Mouse (Mus musculus) testis, adult 2 months (tissue): Measurements from ENCODE around the gene Exo1. TPM values are rescaled to one million over a fixed set of nuclear protein-coding genes. Genes with fewer than 3 reads are reported as not detected.

Experiments used
- H3K27ac ChIP-seq: fragments of 200-500 bp; 2 replicates; pipeline ENCODE4 v1.5.1; 2012; ENCODE audit warnings: low read depth, low read length; ENCODE audit not compliant: control insufficient read depth, insufficient read depth
- H3K27me3 ChIP-seq: fragments of 200-500 bp; 2 replicates; pipeline ENCODE4 v1.6.1; 2012; ENCODE audit warnings: mild to moderate bottlenecking, low read length, moderate library complexity; ENCODE audit not compliant: control insufficient read depth, insufficient read depth
- H3K36me3 ChIP-seq: fragments of 200-500 bp; 2 replicates; pipeline ENCODE4 v1.6.1; 2012; ENCODE audit warnings: mild to moderate bottlenecking, low read length; ENCODE audit not compliant: control insufficient read depth, insufficient read depth
- H3K4me1 ChIP-seq: fragments of 200-500 bp; 2 replicates; pipeline ENCODE4 v1.6.1; 2012; ENCODE audit warnings: low read length; ENCODE audit not compliant: control insufficient read depth, insufficient read depth
- H3K4me3 ChIP-seq: fragments of 200-500 bp; 2 replicates; pipeline ENCODE4 v1.5.1; 2012; ENCODE audit warnings: low read depth, mild to moderate bottlenecking, low read length, moderate library complexity, mixed read lengths; ENCODE audit not compliant: control insufficient read depth
- CTCF ChIP-seq: fragments of 200-500 bp; IDR thresholded peaks from 2 replicates; pipeline ENCODE4 v1.5.1; 2012; ENCODE audit warnings: low read depth, mild to moderate bottlenecking, inconsistent platforms, low read length, moderate library complexity; ENCODE audit not compliant: control insufficient read depth, insufficient read depth, insufficient replicate concordance
- POLR2A ChIP-seq: fragments of 200-500 bp; IDR thresholded peaks from 2 replicates; pipeline ENCODE4 v1.6.1; 2012; ENCODE audit warnings: low read depth, mild to moderate bottlenecking, inconsistent platforms, low read length, moderate library complexity; ENCODE audit not compliant: control insufficient read depth
- polyA plus RNA-seq: library from polyadenylated mRNA; depleted of rRNA; stranded (reverse); fragments of >200 nt; gene quantifications from 2 replicates; pipeline ENCODE4 v1.2.3, GENCODE M21; 2012; rRNA removed

The Exo1 gene
- polyA plus RNA-seq: 1.9 and 3.3 TPM in 2 replicates

DNA sequence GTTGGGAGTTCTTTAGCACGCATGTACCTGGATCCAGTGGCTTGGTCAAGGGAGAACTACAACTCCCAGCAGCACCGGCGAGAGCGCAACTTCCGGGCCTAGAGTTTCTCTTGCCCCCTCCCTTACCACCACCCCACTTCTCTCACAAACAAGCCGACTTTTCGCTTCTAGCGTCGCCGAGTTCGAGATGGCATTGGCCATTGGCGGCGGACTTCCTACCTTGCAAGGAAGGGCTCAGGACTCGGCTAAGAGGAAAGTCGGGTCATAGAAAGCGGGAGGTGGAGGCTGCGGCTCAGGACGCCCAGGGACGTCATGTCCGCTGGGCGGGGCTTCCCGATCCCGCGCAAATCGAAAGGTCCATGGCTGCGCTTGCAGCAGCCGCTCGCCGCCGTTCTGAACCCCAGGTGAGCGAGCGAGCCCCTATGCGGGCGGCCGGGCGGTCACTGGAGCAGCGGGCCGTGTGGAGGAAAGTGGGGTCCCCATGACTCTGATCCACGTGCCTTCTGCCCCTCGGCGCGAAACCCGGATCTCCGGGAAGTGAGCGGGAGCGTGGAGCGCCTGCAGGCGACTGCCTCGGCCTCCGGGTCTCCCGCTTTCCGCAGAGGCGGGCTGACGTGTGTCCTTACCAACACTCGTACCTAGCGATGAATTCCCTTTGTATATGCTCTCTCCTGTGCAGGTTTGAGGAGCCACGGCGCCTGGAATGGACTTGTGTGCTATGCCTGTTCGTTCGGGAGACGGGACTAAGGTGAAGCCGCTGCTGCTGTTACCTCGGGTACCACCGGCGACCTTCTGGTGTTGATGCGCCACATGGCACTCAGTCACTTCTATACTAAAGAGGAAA, at the start of gene Exo1:
Gene Exo1, plus strand, starts transcription at position 129 of the 844 bp plus-strand sequence.
- Histone ChIP-seq H3K27ac (peak within 1 kb of the TSS; percentile 79), H3K4me1 (no peaks in the 10 kb centered on the region), H3K27me3 (no peaks in the 10 kb centered on the region), H3K4me3 (peak within 1 kb of the TSS; percentile 92), H3K36me3 (no peaks in the 10 kb centered on the region)
- TF ChIP-seq CTCF (no peak), POLR2A (no peak)

DNA sequence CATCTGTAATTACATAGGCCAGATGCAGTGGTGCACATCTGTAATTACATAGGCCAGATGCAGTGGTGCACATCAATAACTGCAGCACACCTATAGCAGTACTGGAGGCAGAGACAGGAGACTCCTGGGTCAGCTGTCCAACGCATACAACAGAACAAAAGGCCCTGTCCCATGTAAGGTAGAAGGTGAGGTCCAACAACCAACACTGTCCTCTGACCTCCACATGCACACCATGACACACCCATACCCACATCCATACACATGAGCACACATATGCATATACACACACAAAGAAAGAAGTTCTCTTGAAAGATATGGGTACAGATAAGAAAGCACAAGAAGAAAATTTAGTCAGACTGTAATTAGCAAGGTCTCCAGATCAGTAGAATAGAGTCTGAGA, 24.9 kb upstream of the Exo1 start:
- Histone ChIP-seq H3K27me3 (no peaks in the 10 kb centered on the region), H3K4me3 (no peak overlapping the region), H3K4me1 (no peaks in the 10 kb centered on the region), H3K27ac (no peak overlapping the region), H3K36me3 (no peaks in the 10 kb centered on the region)
- TF ChIP-seq POLR2A: no peak
- no peak for TF ChIP-seq CTCF

DNA sequence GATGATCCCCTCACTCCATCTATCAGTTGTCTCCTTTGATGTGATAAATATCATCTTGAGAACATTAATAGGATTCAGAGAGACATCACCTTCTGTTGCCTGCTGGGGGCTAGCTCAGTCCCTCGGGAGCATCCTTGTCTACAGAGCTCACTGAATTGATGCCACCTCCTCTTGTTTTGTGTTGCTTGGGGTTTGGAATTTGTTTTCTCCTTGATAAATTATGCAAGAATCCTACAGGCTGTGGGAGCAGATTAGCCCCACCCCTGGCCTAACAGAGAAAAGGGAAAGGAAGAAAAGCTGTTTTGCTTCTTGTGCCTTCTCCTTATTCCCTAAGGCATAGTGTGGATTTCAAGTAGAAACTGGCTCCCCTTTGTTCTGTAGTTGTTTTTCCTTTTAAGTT, 13.3 kb upstream of the Exo1 start:
- no peaks in the 10 kb centered on the region for H3K27me3 ChIP-seq
- H3K4me1 ChIP-seq: no peaks in the 10 kb centered on the region
- no peak overlapping the region for H3K4me3 ChIP-seq
- TF ChIP-seq POLR2A (no peak), CTCF (no peak)
- H3K36me3 ChIP-seq: no peaks in the 10 kb centered on the region
- no peak overlapping the region for H3K27ac ChIP-seq

DNA sequence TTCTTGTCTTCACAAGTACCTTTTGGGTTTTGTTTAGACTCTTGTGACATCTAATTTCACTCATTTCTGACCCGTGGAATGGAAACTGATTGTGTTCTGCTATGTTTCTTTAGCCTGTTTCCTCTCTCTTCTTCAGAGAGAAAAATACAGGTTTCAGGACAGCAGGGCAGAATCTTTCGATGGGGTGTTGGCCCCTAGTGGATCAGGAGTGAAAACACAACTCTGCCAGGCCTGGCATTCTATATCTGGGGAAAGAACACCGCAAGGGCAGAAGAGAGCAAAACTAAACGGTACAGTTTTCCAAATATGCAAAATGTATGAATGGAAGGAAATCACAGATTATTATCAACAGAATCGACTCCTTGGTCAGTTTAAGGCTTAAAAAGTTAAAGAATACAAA, 12.8 kb upstream of the Exo1 start:
- no peak for TF ChIP-seq CTCF
- no peak for TF ChIP-seq POLR2A
- no peaks in the 10 kb centered on the region for H3K4me1 ChIP-seq
- H3K36me3 ChIP-seq: no peaks in the 10 kb centered on the region
- H3K4me3 ChIP-seq: no peak overlapping the region
- H3K27ac ChIP-seq: no peak overlapping the region
- no peaks in the 10 kb centered on the region for H3K27me3 ChIP-seq

DNA sequence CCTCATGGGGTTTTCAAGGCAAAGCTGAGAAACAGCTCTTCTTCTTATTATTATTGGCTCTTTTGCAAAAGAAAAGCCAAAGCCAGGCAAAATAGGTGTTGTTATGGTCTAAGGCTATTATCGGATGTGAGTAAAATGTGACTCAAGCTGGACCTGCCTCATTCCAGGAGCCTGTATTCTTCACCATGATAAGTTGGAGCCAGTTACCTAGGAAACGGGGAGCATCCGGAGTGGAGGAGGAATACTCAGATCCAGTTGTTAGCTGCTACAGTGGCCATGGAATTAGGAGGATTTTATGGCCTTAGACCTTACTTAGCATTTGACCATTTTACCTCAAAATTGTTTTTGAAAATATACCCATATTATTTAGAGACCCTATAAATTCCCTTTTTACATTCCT, 9.7 kb upstream of the Exo1 start:
- no peak overlapping the region for H3K4me3 ChIP-seq
- TF ChIP-seq POLR2A (no peak), CTCF (no peak)
- H3K4me1 ChIP-seq: no peaks in the 10 kb centered on the region
- H3K27ac ChIP-seq: no peak overlapping the region
- H3K27me3 ChIP-seq: no peaks in the 10 kb centered on the region
- no peaks in the 10 kb centered on the region for H3K36me3 ChIP-seq

DNA sequence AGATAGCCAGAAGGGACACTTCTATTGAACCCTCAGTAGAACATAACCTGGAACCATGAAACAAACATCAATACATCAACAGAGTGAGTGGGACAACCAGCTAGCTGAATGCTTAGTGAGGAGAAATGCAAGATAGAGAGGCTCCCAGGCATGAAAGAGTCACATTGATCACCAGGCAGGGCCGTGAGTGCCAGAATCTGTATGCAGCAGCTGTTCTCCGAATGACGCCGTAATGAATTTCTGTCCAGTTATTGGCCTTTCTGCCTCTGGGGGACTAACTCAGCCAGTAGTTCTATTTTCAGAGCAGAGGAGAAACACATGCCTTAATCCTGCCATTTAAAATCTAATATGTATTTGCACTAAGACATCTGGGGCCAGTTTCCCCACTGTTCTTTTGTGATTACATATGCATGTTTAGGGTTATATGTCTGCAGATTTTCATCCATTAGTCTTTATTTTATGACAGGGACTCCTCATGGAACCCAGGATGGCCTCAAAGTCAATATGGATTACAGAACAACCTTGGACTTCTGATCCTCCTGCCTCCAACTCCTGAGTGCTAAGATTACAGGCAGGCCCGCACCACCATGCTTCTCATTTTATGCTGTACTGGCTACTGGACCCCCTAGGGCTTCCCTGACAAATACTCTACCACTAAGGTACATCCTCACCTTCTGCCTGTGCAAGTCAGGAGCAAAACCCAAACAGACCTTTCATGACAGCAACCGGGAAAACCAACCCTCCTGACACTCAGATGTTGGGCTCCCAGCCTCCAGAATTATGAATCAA, 8.2 kb upstream of the Exo1 start:
- Histone ChIP-seq H3K27ac (no peak overlapping the region), H3K27me3 (no peaks in the 10 kb centered on the region), H3K4me1 (no peaks in the 10 kb centered on the region), H3K36me3 (no peaks in the 10 kb centered on the region), H3K4me3 (no peak overlapping the region)
- no peak for TF ChIP-seq CTCF
- no peak for TF ChIP-seq POLR2A

DNA sequence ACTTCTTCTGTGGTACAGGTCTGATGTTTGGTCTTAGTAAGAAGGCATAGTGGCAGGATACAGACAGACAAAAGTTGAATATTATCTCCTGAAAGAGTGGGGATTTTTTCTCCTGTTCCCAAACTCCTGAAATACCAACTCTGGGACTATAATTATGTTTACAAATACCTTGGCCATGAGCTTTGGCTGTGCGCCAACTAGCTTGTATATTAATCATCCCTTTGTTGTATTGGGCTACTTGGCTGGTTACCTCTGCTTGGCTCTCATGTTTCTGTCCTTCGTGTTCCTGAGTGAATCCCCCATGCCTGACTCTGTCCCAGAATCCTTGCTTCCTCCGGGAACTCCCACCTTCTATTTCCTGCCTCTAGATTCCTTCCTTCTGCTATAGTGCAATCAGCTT, 3.0 kb downstream of the Exo1 start:
- Histone ChIP-seq H3K4me3 (no peak overlapping the region), H3K4me1 (no peaks in the 10 kb centered on the region), H3K27ac (0 out of 2 replicates have a peak overlapping the region, but pooled peaks have one; percentile 36), H3K27me3 (no peaks in the 10 kb centered on the region), H3K36me3 (no peaks in the 10 kb centered on the region; the same call in 1 of the 2 replicates)
- TF ChIP-seq CTCF (no peak), POLR2A (no peak)
